Mouse (Mus musculus) midbrain, embryonic 16.5 days (tissue): ENCODE data around the gene Psmb11. TPM values are rescaled to one million over a fixed set of nuclear protein-coding genes. Genes with fewer than 3 reads are reported as not detected.

ENCODE experiments used
- ATAC-seq: fragments of 200-750 bp; cut with Nextera tagmentation; 2 replicates; pipeline ENCODE4 v1.8.0; 2017; ENCODE audit warnings: moderate TSS enrichment
- H3K27ac ChIP-seq: fragments of 300-500 bp; sonication (generic); 2 replicates; pipeline ENCODE4 v1.5.1; 2014; ENCODE audit warnings: mild to moderate bottlenecking, low read length, mixed read lengths
- H3K27me3 ChIP-seq: fragments of 300-500 bp; sonication (generic); 2 replicates; pipeline ENCODE4 v1.6.1; 2014; ENCODE audit warnings: low read depth, low read length, mixed read lengths; ENCODE audit not compliant: control insufficient read depth, insufficient read depth
- H3K36me3 ChIP-seq: fragments of 300-500 bp; sonication (generic); 2 replicates; pipeline ENCODE4 v1.6.1; 2014; ENCODE audit warnings: mild to moderate bottlenecking, low read length, moderate library complexity, mixed read lengths; ENCODE audit not compliant: control insufficient read depth, insufficient read depth
- H3K4me1 ChIP-seq: fragments of 300-500 bp; sonication (generic); 2 replicates; pipeline ENCODE4 v1.6.1; 2014; ENCODE audit warnings: mild to moderate bottlenecking, low read length, mixed read lengths; ENCODE audit not compliant: control insufficient read depth, insufficient read depth
- H3K4me2 ChIP-seq: fragments of 300-500 bp; sonication (generic); 2 replicates; pipeline ENCODE4 v1.6.1; 2014; ENCODE audit warnings: mild to moderate bottlenecking, low read length, mixed read lengths
- H3K4me3 ChIP-seq: fragments of 300-500 bp; sonication (generic); 2 replicates; pipeline ENCODE4 v1.5.1; 2014; ENCODE audit warnings: low read depth, mild to moderate bottlenecking, low read length, moderate library complexity, mixed read lengths
- H3K9ac ChIP-seq: fragments of 300-500 bp; sonication (generic); 2 replicates; pipeline ENCODE4 v1.6.1; 2014; ENCODE audit warnings: low read depth, low read length, mixed read lengths
- H3K9me3 ChIP-seq: fragments of 300-500 bp; sonication (generic); replicated peaks from 2 replicates; pipeline ENCODE4 v1.6.1; 2014; ENCODE audit warnings: mild to moderate bottlenecking, low read length, mixed read lengths; ENCODE audit not compliant: control insufficient read depth, poor library complexity, severe bottlenecking
- WGBS: fragments of 180-500 bp; shearing (Covaris S2); extraction: QIAGEN DNeasy Blood & Tissue Kit; methylation state at CpG from one replicate; pipeline ENCODE4 v1.1.7; 2014; 5-methylcytosine and 5-hydroxymethylcytosine counted together
- polyA plus RNA-seq: library from polyadenylated mRNA; unstranded; fragments of >200 nt; fragmentation: Nextera tagmentation; extraction: Ambion mirVana; gene quantifications from 2 replicates; pipeline ENCODE4 v1.2.1, GENCODE M21; 2015

The Psmb11 gene
- 0.06 TPM in 1 of 2 replicates, not detected in the other for polyA plus RNA-seq

DNA sequence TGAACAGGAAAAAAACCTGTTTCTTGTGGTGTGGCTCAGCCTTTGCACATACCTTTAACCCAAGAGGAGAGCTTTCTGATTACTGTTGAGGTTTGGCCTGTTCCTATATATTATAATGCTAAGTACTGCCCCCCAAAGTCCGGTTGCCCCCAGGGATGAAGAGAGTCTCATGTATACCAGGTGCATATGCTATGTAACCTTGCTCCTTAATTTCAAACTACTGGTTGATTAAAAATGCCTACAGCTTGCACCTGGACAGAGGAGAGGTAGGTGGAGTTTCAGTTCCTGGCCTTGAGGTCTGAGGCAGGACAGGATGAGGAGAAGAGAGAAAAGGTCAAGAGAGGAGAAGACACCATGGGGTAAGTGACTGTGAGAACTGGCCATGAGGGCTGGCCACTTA lies at the start of gene Psmb11:
Psmb11 (plus strand) TSS at position 301 of the 400 bp plus-strand sequence.
- Histone ChIP-seq H3K4me1 (peaks cover 11% of the 10 kb centered on the region), H3K9ac (no peak within 1 kb of the TSS), H3K9me3 (no peaks in the 10 kb centered on the region), H3K27me3 (no peaks in the 10 kb centered on the region), H3K27ac (no peak within 1 kb of the TSS), H3K4me2 (no peak within 1 kb of the TSS), H3K36me3 (no peaks in the 10 kb centered on the region), H3K4me3 (no peak within 1 kb of the TSS)
- 83% methylated on average over 1 of the region's 1 CpGs for WGBS
- ATAC-seq: no peak

GRCm38 (mm10) chr14:54572122-54572521 lies 49.1 kb upstream of the Psmb11 start:
- Histone ChIP-seq H3K4me2 (no peak overlapping the region), H3K9me3 (no peaks in the 10 kb centered on the region), H3K9ac (no peak overlapping the region), H3K4me1 (peaks cover 18% of the 10 kb centered on the region), H3K4me3 (no peak overlapping the region), H3K36me3 (no peaks in the 10 kb centered on the region), H3K27me3 (peaks cover 12% of the 10 kb centered on the region), H3K27ac (no peak overlapping the region)
- no peak for ATAC-seq
- WGBS: 28% methylated on average over 4 of the region's 4 CpGs

- ATAC-seq: no peak; the same call in 1 of the 2 replicates
- Histone ChIP-seq H3K4me1 (peaks cover 20% of the 10 kb centered on the region), H3K27ac (no peak overlapping the region), H3K36me3 (no peaks in the 10 kb centered on the region), H3K9me3 (no peaks in the 10 kb centered on the region), H3K27me3 (peaks cover 15% of the 10 kb centered on the region), H3K4me3 (no peak overlapping the region), H3K9ac (peak overlapping the region; percentile 27; the same call in 1 of the 2 replicates), H3K4me2 (peak overlapping the region; percentile 24)
- 8% methylated on average over 10 of the region's 14 CpGs for WGBS
Measured at GRCm38 (mm10) chr14:54572790-54573736, 48.2 kb upstream of the Psmb11 start.

GRCm38 (mm10) chr14:54574253-54574652 lies 47.0 kb upstream of the Psmb11 start:
- peak overlapping the region; percentile 12; the same call in 1 of the 2 replicates for H3K4me3 ChIP-seq
- H3K27ac ChIP-seq: no peak overlapping the region
- no peaks in the 10 kb centered on the region for H3K9me3 ChIP-seq
- H3K27me3 ChIP-seq: peaks cover 15% of the 10 kb centered on the region
- H3K4me1 ChIP-seq: peaks cover 22% of the 10 kb centered on the region
- H3K4me2 ChIP-seq: peak overlapping the region; percentile 74; the same call in 1 of the 2 replicates
- peak overlapping the region; percentile 38; the same call in 1 of the 2 replicates for H3K9ac ChIP-seq
- WGBS: 6% methylated on average over 4 of the region's 4 CpGs
- ATAC-seq: no peak
- H3K36me3 ChIP-seq: no peaks in the 10 kb centered on the region

- ATAC-seq: no peak
- H3K27me3 ChIP-seq: peaks cover 15% of the 10 kb centered on the region
- H3K4me2 ChIP-seq: peak overlapping the region; percentile 74
- peaks cover 22% of the 10 kb centered on the region for H3K4me1 ChIP-seq
- no peaks in the 10 kb centered on the region for H3K36me3 ChIP-seq
- H3K27ac ChIP-seq: no peak overlapping the region
- no peak overlapping the region for H3K9ac ChIP-seq
- peak overlapping the region; percentile 49 for H3K4me3 ChIP-seq
- no peaks in the 10 kb centered on the region for H3K9me3 ChIP-seq
- 3% methylated on average over 8 of the region's 8 CpGs for WGBS
Measured at GRCm38 (mm10) chr14:54575031-54575430, 46.2 kb upstream of the Psmb11 start.

DNA sequence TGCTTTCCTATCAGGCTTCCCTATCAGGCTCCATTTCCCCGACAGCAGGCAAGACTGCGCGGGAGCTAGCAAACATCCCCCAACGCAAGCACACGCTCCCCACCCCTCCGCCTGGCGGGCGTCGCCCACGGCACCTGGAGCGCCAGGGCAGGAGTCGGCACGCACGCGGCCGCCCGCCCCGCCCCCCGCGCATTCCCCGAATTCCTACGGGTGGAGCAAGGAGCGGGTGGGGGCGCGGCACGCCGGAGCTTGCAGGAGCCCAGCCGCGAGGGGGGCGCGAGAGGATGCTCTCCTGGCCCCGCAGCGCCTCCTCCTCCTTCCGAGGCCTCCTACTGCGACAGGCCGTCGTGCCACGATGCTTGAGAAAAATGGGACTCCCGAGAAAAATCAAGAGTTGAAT lies 45.6 kb upstream of the Psmb11 start:
- Histone ChIP-seq H3K9me3 (no peaks in the 10 kb centered on the region), H3K36me3 (no peaks in the 10 kb centered on the region), H3K27me3 (peaks cover 15% of the 10 kb centered on the region), H3K4me2 (peak overlapping the region; percentile 74), H3K9ac (peak overlapping the region; percentile 7; the same call in 1 of the 2 replicates), H3K27ac (no peak overlapping the region), H3K4me1 (peaks cover 22% of the 10 kb centered on the region), H3K4me3 (peak overlapping the region; percentile 49)
- no peak for ATAC-seq
- WGBS: under 1% methylated on average over 35 of the region's 39 CpGs

DNA sequence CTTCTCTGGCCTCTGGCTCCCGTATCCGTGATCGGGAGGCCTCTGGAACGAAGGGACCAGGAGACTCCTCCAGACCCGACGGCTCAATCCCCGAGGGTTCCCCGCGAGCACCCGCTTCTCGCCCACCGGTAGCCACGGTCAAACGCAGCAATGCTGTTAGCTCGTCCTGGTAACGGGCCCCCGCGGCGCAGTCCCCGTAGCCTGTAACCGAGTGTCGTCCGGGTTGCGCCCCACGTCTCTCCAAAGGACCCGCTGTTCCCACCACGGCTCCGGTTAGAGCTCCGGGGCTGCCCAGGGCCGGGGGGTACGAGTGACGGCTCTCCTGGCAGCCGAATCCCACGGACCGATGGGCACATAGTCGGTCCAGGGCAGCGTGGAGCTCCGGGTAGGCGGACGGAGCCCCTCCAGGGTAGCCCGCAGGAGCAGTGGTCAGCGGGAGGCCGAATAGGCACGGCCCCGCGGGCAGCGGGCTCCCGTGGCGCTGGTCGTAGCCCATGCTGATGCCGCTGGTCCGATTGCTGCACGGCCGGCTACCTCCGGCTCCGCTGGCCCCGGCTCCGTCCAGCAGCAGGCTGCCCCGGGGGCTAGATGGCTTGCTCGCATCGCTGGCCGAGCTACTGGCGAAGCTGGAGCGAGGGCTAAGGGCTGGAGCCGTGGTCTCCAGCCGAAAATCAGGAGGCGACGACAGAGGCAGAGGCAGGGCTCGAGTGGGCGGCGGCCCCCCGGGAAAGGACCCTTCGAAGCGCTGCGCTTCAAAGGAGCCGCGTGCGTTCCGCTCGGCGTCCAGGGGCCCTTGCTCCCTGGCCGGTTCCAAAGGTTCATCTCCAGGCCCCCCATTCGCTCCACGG lies 44.8 kb upstream of the Psmb11 start:
- WGBS: under 1% methylated on average over 78 of the region's 84 CpGs
- Histone ChIP-seq H3K4me3 (peak overlapping the region; percentile 49), H3K9ac (peak overlapping the region; percentile 60), H3K36me3 (no peaks in the 10 kb centered on the region), H3K4me2 (peak overlapping the region; percentile 74), H3K9me3 (no peaks in the 10 kb centered on the region), H3K4me1 (peaks cover 22% of the 10 kb centered on the region), H3K27ac (no peak overlapping the region), H3K27me3 (peaks cover 15% of the 10 kb centered on the region)
- ATAC-seq: 0 out of 2 replicates have a peak, but pooled peaks have one; percentile 5

DNA sequence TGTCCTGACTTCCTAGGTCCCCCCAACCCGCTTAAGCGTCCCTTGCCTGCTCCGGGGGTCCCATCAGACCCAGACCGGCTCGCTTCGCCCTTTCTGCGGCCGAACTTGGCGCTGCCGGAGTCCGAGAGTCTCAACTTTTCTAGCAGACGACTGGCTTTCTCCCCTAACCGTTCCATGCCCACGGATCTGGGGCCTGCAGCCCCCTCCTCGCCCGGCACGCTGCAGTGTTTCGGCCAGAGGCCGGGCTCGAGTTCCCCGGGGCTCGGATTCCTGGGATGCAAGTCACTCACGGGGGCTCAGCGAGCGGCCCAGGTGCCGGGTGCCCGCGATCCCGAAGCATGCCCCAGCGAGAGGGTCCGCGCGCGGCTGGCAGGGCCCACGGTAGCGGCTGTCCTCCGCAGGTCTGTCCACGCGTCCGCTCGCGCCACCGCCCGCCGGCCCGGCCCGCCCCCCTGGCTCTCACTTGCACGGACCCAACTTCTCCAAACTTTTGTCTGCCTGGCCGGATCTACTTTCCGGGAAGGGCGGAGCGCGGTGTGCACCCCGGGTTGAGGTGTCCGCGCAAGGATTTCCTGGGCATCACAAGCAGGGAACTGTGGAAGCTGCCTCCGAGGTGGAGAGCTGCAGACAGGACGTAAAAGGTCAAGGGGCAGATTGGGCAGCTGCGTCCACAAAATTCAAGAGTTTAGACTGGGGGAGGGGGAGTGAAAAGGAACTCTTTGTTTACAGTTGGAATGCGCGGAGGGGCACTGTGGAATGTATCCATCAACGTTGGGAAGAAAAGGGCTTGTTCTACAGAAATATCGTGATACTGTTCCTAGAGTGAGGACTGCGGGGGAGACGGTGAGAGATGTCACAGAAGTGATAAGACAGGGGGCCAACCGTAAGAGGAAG lies 43.9 kb upstream of the Psmb11 start, which contains the start of gene Ajuba:
Ajuba (minus strand) TSS at position 470 of the 894 bp plus-strand sequence.
- Histone ChIP-seq H3K36me3 (no peaks in the 10 kb centered on the region), H3K27me3 (peaks cover 15% of the 10 kb centered on the region), H3K9me3 (no peaks in the 10 kb centered on the region), H3K9ac (peak within 1 kb of the TSS; percentile 60), H3K27ac (peak within 1 kb of the TSS; percentile 15), H3K4me3 (peak within 1 kb of the TSS; percentile 49), H3K4me1 (peaks cover 20% of the 10 kb centered on the region), H3K4me2 (peak within 1 kb of the TSS; percentile 74)
- ATAC-seq: peak; percentile 63
- WGBS: under 1% methylated on average over 65 of the region's 66 CpGs
